Mouse (Mus musculus) left cerebral cortex, postnatal 10 days (tissue): Measurements from ENCODE around the gene Pcbp4. TPM values are rescaled to one million over a fixed set of nuclear protein-coding genes. Genes with fewer than 3 reads are reported as not detected.

ENCODE experiments used
- DNase-seq, 2 experiments: peaks; one replicate each; pipeline ENCODE4 v3.0.0; 2021 to 2022; ENCODE audit warnings: low spot score in 2 of 2, mixed read lengths in 1 of 2; ENCODE audit errors: extremely low spot score in 1 of 2
- intact Hi-C: fragments of 180-260 bp; cut with DNase I; formaldehyde crosslinking; loops from one replicate; pipeline ENCODE4 v1.15.1; 2025
- total RNA-seq, 2 experiments: library from RNA; stranded (reverse); gene quantifications; 2 replicates each; pipeline ENCODE4 v1.2.3; 2021

Pcbp4 gene
- total RNA-seq, 2 experiments from 2014 or later = 222 to 242 TPM

DNA sequence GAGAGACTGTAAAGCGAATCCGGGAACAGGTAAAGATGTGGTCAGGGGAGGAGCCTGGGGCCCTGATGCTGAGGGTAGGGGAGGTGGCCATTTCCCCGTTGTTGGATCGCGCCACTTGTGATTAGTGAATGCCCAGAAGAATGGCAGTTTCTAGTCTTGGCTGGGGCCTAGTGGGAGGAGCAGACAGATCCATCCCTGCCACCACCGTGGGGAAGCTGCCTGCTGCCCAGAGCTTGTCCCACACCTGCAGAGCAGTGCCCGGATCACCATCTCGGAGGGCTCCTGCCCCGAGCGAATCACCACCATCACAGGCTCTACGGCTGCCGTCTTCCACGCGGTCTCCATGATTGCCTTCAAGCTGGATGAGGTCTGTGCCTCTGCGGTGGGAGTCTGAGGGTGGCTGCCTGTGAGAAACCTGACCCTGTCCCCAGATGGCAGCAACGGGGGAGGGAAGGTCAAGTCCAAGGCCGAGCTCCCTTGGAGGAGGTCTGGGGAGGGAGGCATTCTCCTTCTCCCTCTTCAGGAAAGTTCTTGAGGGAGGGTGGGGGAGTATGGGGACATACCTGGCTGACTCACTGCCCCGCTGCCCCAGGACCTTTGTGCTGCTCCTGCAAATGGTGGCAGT lies 7.4 kb downstream of the Pcbp4 start:
- intact Hi-C loops = no loop called here
- DNase-seq = no peak

DNA sequence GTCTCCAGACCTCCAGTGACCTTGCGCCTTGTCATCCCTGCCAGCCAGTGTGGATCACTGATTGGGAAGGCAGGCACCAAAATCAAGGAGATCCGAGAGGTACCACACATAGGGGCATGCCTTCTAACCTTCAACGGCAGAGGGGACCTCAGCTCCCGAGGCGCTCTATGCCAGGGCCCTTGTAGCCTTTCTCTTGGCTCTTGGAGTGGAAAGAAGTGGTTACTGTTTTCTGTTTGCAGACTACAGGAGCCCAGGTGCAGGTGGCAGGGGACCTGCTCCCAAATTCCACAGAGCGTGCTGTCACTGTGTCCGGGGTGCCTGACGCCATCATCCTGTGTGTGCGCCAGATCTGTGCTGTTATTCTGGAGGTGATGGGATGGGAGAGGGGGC lies 7.9 kb downstream of the Pcbp4 start:
- intact Hi-C loops = no loop called here

DNA sequence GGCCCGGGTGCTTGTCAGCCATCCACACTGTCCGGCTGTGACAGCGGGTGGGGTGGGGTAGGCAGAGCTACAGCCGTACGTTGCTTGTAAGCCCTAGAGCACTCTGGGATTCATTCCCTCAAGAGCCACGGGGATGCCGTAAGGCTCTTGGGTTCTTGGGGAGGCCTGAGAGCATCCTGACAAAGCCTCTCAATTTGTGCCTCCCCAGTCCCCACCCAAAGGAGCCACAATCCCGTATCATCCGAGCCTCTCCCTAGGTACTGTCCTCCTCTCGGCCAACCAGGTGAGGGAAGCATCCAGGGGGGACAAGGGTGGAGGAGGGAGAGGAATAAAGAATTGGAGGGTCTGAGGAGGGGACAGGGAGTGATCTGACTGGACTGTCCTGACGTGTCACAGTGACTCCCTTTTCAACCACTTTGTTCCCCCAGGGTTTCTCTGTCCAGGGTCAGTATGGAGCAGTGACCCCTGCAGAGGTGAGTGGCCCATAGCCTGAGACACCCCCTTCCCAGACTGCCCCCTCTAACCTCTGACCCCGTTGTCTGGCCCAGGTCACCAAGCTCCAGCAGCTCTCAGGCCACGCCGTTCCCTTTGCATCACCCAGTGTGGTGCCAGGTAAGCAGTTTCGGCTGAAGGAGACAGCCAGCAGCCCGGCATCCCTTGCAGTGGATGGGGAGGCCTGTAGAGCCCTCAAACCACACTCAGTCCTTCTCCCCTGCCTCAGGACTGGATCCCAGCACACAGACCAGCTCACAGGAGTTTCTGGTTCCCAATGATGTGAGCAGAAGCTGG lies 8.7 kb downstream of the Pcbp4 start:
- DNase-seq = no peak
- intact Hi-C loops = no loop called here

More for the DNA sequence above, 7.9 kb downstream of the Pcbp4 start:
- DNase-seq = no peak

DNA sequence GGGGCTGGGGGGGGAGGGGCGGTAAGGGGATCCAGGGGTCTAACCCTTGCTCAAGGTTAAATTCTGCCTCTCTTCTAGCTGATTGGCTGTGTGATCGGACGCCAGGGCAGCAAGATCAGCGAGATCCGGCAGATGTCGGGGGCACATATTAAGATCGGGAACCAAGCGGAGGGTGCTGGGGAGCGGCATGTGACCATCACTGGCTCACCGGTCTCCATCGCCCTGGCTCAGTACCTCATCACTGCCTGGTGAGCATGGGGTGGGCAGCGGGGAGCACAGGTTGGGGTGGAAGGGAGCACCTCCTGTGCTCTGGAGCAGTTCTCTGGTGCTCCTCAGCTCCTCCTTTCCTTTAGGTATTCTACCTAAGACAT lies 9.3 kb downstream of the Pcbp4 start:
- intact Hi-C loops = no loop called here
- DNase-seq = no peak

DNA sequence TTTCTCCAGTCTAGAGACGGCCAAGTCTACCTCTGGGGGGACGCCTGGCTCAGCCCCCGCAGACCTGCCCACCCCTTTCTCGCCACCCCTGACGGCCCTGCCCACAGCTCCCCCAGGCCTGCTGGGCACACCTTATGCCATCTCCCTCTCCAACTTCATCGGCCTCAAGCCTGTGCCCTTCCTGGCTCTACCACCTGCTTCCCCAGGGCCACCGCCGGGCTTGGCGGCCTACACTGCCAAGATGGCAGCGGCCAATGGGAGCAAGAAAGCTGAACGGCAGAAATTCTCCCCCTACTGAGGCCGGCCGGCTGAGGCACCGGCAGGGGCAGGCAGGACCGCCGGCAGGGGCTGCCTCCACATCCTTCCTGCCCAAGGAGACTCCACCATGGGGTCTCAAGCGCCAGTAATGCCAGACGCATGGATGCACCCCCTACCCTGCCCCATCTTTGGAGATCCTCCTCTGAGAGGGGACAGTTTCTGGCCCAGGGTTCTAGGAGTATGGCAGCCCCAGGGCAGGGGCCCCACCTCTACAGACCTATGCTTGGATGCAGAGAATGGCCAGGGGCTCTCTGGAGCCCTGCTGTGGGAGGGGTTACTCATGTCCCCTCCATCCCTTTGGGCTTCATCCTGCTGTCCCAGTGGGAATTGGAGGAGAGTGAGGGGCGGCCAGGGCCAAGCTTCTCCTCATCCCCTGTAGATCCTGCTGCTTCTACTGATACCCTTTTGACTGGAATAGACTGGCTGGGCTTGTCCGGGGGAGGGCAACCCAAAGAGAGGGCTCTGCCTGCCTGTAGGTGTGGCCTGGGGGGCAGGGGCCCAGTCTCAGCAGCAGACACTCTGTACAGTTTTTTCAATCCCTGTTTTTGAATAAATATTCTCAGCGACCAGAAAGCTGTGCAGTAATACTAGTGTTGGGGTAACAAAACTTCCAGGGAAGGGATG lies 10.3 kb downstream of the Pcbp4 start:
- intact Hi-C loops = no loop called here
- no peak for DNase-seq

- intact Hi-C loops = no loop called here
- peak; percentile 54 to 89 for DNase-seq
These were observed 11.9 kb downstream of the Pcbp4 start for GRCm38 (mm10) chr9:106464751-106465541.

- DNase-seq = no peak
- intact Hi-C loops = no loop called here
These were observed 12.6 kb downstream of the Pcbp4 start, which contains the start of gene Gpr62 for GRCm38 (mm10) chr9:106465571-106466200. Gene Gpr62 (minus strand): TSS chr9:106465938.

GRCm38 (mm10) chr9:106466721-106467120 lies 13.6 kb downstream of the Pcbp4 start:
- DNase-seq = no peak
- intact Hi-C loops = no loop called here

DNA sequence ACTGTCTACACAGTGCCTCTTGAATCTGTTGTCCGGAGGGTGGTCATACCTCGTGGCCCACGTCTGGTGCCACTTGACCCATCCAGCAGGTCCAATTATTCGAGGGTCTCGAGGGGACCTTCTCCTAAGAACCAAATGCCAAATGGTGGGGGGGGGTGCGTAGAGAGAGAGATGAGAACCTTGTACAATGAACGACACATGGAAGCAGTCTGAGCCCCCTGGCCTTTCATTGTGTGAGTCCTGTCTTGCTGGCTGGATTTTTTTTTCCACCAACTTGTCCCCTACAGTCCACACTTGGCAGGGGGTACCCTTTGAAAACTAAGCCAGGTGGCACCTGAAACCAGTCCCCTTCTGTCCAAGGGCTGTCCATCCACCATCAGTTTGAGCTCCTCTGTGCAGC lies 14.7 kb downstream of the Pcbp4 start:
- intact Hi-C loops = no loop called here

DNA sequence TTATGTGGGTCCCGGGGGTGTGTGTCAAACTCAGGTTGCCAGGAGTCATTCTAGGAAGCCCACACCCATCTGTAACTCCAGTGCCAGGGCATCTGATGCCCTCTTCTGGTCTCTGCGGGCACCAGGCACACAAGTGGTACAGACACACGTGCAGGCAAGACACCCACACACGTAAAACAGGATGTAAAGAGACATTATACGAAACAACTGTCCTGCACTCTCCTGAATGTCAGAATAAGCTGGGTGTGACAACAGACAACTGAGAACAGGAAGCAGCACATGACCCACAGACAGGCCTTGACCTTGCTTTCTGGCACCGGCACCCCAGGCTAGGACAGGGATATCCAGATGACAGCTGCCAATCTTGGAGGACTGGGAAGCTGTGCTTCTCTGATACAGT lies 16.2 kb downstream of the Pcbp4 start:
- no peak for DNase-seq
- intact Hi-C loops = no loop called here

More for the DNA sequence above, 14.7 kb downstream of the Pcbp4 start:
- no peak for DNase-seq

GRCm38 (mm10) chr9:106469776-106470175 lies 16.7 kb downstream of the Pcbp4 start:
- intact Hi-C loops = no loop called here

DNA sequence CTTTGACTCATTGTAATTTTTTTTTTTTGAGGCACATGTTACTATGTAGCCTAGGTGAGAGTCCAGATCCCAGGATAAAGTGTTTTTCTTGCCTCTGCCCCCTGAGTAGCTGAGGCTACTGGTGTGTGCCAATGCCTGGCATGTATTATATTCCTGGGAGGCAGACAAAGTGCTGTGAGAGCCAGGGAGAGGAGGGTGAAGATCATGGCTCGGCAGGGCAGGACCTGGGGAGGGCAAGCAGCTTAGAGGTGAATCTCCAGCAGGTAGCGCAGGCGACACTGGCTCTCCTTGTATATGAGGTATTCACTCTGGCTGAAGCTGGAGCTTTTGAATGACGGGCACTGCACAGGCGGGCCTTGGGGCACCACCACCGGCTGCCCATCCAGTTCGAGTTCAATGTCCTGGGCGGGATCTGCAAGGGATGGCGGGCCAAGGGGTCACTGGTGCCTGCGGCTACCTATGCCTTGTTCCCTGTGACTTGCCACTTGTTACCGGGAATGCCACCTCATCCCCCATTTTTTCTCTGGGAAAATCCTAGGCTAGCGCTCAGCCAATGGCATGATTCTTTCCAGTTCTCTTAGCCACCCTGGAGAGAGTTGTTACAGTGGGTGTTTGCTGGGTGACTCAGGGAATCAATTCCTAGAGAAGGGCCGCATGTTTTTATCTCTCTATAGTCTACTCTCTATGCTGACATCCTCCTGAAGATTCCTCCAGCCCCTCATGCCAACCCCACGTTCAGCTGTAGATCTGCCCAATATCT lies 18.1 kb downstream of the Pcbp4 start:
- peak in 1 of 2 experiments; percentile 23 for DNase-seq
- intact Hi-C loops = no loop called here

More at GRCm38 (mm10) chr9:106469776-106470175, 16.7 kb downstream of the Pcbp4 start:
- DNase-seq = peak in 1 of 2 experiments; percentile 13

GRCm38 (mm10) chr9:106471892-106472291 lies 18.8 kb downstream of the Pcbp4 start:
- intact Hi-C loops = no loop called here
- peak in 1 of 2 experiments; percentile 90 for DNase-seq

- intact Hi-C loops = no loop called here
- peak in 1 of 2 experiments; percentile 24 for DNase-seq
These were observed 19.2 kb downstream of the Pcbp4 start for GRCm38 (mm10) chr9:106472321-106472720.

DNA sequence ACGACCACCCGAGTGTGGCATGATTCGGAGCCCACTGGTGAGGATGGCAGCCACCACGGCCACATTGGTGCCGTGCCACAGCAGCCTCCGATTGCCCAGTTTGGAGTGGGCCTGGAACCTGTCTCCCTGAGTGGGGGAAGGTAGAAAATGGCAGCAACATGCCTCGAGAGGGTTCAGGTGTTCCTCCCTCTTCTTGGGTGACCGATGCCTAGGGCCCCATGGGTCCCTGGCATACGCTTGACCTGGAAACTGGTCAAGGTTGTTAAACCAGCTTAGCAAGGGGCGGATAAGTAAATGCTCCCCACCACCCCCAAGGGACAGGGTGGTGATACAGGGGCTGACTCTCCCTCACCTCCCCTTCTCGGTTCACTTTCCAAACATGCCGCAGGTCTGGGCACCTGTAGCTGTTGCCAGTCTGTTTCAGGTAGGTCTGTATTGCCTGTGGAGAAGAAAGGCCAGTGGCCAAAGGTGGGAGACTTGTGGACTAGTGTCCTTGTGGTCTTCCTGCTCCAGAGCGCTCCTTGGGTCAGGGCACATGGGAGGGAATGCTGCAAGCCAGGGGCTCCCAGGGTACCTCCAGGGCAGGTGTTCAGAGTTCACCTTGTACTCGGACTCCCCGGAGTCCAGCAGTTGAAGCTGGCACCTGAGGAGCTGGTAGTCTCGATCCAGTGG lies 20.1 kb downstream of the Pcbp4 start:
- intact Hi-C loops = no loop called here
- DNase-seq = peak in 1 of 2 experiments; percentile 34

DNA sequence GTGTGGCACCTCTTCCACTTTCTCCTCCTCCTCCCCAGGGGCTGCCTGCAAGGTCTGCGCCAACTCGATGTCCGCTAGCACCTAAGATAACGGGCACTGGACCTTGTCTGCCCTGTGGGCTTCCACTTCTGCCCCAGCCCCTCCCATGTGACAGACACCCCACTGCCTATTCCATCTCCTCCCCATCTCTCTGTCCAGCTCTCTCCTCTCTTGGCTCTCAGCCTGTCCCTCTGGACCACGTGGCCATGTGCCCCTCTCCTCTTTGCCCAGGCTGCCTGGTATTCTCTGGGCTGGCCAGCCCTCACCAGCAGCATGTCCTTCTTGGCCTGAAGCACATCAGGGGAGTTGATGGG lies 20.6 kb downstream of the Pcbp4 start:
- DNase-seq = peak in 1 of 2 experiments; percentile 35
- intact Hi-C loops = no loop called here

DNA sequence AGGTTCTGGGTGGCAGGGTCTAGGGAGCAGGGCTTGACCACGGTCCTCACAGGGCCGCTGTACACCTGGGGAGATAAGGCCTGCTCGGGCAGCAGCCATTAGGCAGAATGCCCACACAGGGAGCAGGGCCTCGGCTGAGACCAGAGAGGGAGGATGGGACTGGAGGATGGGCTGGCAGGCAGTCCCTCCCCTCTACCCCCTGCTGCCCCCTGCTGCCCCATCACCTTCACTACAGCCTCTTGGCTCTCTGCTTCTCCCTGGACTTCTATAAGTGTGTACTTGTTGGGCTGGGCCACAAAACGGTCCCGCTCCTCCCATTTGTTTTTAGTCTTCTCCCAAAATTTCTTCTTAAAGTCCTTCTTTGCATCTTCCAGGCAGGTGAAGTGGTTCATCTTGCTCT lies 21.4 kb downstream of the Pcbp4 start:
- intact Hi-C loops = no loop called here
- DNase-seq = peak in 1 of 2 experiments; percentile 84
